Mouse (Mus musculus) left cerebral cortex, postnatal 36 days (tissue): ENCODE measurements at regions not wholly inside any gene's neighbourhood (a gene's known extent, or its start where the extent isn't known, plus 50 kb on each side); places are given as distances from the start of the nearest gene placed in this dataset.

Source experiments
- DNase-seq, 2 experiments: peaks; one replicate each; pipeline ENCODE4 v3.0.0; 2021 to 2022; ENCODE audit warnings: low spot score in 2 of 2, mixed read lengths in 1 of 2
- intact Hi-C: fragments of 180-260 bp; cut with DNase I; formaldehyde crosslinking; loops from one replicate; pipeline ENCODE4 v1.15.1; 2025

GRCm38 (mm10) chr2:145003509-145003908 lies 164.0 kb upstream of the Slc24a3 start:
- intact Hi-C loops, result no loop called here
- DNase-seq, result no peak

- intact Hi-C loops, result no loop called here
- no peak for DNase-seq
These were observed 156.9 kb upstream of the Slc24a3 start for GRCm38 (mm10) chr2:145010674-145011073.

DNA sequence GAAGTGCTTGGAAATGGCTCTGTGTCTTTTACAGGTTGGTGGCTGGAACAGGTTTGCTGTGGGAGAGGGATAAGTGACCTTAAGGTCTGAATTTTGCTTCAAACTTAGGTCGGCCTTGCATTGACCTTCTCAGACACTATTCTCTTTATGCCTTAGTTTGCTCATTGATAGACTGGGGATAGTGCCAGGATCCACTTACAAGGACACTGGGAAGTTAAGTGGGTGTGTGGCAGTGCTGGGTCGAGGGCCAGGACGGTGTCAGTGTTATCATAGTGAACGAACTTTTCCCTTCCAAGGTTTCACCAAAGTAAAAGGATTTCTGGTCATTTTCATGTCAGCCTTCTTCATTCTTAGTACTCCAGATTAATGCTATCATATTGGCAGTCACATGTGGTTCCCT lies 156.3 kb upstream of the Slc24a3 start:
- no peak for DNase-seq
- intact Hi-C loops, result no loop called here

DNA sequence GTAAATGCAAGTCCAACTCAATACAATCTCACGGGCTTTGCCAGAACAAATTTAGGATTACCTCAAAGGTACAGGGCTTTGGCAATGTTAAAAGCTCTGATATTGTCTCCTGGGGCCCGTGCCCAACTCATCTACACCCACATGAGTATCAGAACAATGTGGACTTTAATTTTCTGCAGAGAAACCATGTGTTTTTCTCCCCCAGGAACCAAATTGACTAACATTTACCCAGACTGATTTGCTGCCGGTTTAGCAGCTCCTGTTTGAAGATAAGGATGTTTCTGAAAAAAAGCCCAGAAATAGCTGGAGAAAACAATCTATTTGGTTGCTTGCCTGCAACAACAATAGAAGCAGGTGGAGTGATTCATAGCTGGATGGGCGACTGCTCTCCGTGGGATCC lies 151.6 kb upstream of the Slc24a3 start:
- no peak for DNase-seq
- intact Hi-C loops, result no loop called here

GRCm38 (mm10) chr2:145016939-145017338 lies 150.6 kb upstream of the Slc24a3 start:
- no peak for DNase-seq
- intact Hi-C loops, result no loop called here

- intact Hi-C loops, result no loop called here
- no peak for DNase-seq
These were observed 149.9 kb upstream of the Slc24a3 start for GRCm38 (mm10) chr2:145017625-145018167.

GRCm38 (mm10) chr2:145047743-145048142 lies 119.8 kb upstream of the Slc24a3 start:
- DNase-seq, result no peak
- intact Hi-C loops, result no loop called here

DNA sequence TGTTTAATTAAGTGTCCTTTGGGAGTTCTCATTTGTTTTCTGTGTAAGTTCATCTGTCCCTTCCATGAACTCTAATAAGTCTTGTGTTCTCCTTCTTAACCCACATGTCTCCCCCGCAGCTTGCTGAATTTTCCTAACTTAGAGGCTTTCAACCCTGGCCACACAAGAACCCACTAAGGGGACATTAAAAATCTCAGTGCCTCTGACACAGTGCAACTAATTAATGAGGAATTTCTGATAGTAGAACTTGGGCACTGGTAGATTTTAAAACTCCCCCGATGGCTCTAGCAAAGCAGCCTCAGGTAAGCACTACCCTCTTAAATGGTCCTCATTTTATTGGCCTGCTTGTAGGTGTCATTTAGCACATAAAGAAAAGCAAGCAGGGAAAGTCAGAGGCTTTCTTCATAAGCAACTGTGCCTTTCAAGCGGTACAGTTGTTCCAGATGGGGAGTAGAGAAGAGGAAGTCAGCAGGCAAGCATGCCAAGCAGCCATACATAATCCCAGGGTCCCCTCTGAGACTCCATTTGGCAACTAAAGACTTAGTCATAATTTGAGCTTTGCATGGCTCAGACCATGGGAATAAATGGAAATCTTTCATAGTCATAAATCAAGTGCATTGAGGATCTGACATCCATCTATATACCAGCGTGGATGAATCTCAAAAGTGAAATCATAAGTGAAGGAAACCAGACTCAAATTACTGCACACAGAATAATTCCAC lies 117.7 kb upstream of the Slc24a3 start:
- no peak for DNase-seq
- intact Hi-C loops, result no loop called here

DNA sequence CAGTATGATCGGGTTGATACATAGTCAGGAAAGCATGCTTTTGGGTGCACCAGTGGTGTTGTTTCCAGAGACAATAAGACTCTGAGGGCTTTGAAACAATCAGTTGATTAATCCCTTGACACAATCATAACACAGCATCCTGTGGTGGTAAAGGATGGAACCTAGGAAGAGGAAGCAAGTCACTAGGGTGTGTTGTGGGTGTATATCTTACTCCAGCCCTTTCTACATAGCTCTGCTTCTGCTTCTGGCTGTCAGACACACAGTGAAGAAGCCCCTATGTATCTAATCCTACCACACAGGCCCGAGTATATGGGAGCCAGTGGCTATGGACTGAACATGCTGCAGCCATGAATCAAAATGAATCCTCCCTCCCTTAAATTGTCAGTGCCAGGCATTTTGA lies 115.1 kb upstream of the Slc24a3 start:
- DNase-seq, result no peak
- intact Hi-C loops, result no loop called here

DNA sequence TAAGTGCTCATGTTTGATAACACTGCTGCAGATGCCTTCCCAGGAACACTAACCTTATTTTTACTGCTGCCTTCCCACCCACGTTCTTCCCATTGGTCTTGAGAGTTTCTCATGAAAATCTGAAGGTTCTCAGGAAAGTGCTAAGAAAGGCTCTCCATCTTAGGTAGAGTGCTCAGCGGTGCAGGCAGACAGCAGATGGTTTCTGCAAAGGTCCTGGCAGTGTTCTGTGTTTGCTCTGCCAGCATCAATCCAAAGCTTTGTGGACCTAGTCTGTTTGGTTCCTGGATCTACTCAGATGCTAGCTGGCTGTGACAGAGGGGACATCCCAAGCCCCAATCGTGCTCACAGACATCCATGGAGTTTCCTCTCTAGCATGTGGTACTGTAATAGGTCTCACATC lies 111.3 kb upstream of the Slc24a3 start:
- intact Hi-C loops, result no loop called here
- peak; percentile 21 to 38 for DNase-seq

- intact Hi-C loops, result no loop called here
- DNase-seq, result no peak
These were observed 110.8 kb upstream of the Slc24a3 start for GRCm38 (mm10) chr2:145056762-145057161.

DNA sequence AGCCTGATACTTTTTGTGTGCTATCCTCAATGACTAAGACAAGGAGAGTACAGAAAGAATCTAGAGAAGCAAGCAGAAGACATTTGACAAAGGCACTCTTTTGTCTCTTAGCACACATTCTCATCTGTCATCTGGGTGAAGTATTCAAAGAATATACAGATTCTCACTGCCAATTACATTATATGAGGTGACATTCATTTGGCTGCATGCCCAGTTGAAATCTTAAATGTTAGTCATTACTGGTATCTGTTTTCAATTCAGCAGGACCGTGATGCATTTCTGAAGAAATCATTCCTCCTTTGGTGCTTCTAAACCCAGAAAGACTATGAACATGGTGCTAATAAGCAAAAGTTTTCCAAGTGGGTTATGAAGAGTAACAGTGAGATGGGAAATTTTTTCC lies 97.6 kb upstream of the Slc24a3 start:
- no peak for DNase-seq
- intact Hi-C loops, result no loop called here

- intact Hi-C loops, result no loop called here
- DNase-seq, result no peak
These were observed 85.6 kb upstream of the Slc24a3 start for GRCm38 (mm10) chr2:145081926-145082325.

DNA sequence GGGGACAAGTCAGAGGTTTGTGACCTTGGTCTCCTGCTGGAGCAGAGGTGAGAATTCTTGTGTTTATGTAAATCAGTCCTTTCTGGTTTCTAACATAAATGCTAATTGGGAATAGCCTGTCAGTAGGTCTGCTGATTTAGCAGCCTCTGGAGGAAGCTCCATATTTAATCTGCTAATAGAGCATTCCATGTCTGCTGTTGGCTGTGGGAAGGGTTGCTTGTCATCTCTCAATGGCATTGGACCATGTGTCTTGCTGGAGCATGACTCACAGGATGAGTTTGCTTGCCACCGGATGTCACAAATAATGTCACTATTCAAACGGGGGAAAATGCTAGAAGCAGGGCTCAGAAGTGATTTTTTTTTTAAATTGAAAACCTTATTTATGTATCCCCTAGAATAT lies 82.9 kb upstream of the Slc24a3 start:
- no peak for DNase-seq

GRCm38 (mm10) chr2:145086118-145086517 lies 81.4 kb upstream of the Slc24a3 start:
- intact Hi-C loops, result no loop called here
- no peak for DNase-seq

More for the DNA sequence above, 82.9 kb upstream of the Slc24a3 start:
- intact Hi-C loops, result no loop called here

GRCm38 (mm10) chr2:145103295-145103694 lies 64.3 kb upstream of the Slc24a3 start:
- DNase-seq, result no peak
- intact Hi-C loops, result no loop called here

GRCm38 (mm10) chr2:145111615-145112014 lies 55.9 kb upstream of the Slc24a3 start:
- no peak for DNase-seq
- intact Hi-C loops, result no loop called here

DNA sequence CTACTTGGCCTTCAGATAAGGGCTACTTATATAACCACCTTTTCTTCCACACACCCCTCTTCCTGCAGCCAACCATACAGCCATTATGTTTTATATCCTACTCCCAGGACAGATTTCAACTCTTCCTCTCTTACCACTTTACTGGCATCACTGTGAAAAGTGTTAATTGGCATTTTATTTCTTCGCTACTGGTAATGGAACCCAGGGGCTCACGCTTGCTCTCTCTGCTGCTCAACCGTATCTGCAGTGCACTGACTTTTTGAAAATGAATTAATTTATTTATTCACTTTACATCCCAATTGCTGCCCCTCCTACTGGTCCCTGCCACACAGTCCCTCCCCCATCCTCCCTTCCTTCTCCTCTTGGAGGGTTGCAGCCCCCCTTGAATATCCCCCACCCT lies 52.5 kb upstream of the Slc24a3 start:
- intact Hi-C loops, result no loop called here
- DNase-seq, result no peak
